Mouse (Mus musculus) CH12.LX (cell line): ENCODE measurements at regions not wholly inside any gene's neighbourhood (a gene's known extent, or its start where the extent isn't known, plus 50 kb on each side); places are given as distances from the start of the nearest gene placed in this dataset.

Experiments
- CHD2 ChIP-seq: IDR thresholded peaks from 2 replicates; pipeline ENCODE4 v1.6.1; 2011; ENCODE audit warnings: low read length, improper control_type of control experiment
- CTCF ChIP-seq, 2 experiments: IDR thresholded peaks in 1 of 2; conservative IDR thresholded peaks in 1 of 2; 2 replicates each; pipeline ENCODE4 v1.5.1; 2011 to 2012; ENCODE audit warnings: low read depth in 2 of 2, low read length in 2 of 2, improper control_type of control experiment in 1 of 2, inconsistent platforms in 1 of 2, mild to moderate bottlenecking in 1 of 2, moderate library complexity in 1 of 2
- GABPA ChIP-seq: IDR thresholded peaks from 2 replicates; pipeline ENCODE4 v1.6.1; 2012; ENCODE audit warnings: low read depth, low read length, improper control_type of control experiment, inconsistent platforms; ENCODE audit not compliant: insufficient replicate concordance
- JUND ChIP-seq: conservative IDR thresholded peaks from 2 replicates; pipeline ENCODE4 v1.6.1; 2011; ENCODE audit warnings: low read depth, low read length, improper control_type of control experiment
- MAX ChIP-seq: IDR thresholded peaks from 2 replicates; pipeline ENCODE4 v1.6.1; 2011; ENCODE audit warnings: low read length, improper control_type of control experiment
- MEF2A ChIP-seq: IDR thresholded peaks from 2 replicates; pipeline ENCODE4 v1.6.1; 2014; ENCODE audit warnings: low read depth, mild to moderate bottlenecking, inconsistent platforms, low read length, improper control_type of control experiment, borderline replicate concordance
- NRF1 ChIP-seq: IDR thresholded peaks from 2 replicates; pipeline ENCODE4 v1.6.1; 2014; ENCODE audit warnings: low read depth, mild to moderate bottlenecking, inconsistent platforms, low read length, improper control_type of control experiment, moderate library complexity
- PAX5 ChIP-seq: IDR thresholded peaks from 2 replicates; pipeline ENCODE4 v1.6.1; 2012; ENCODE audit warnings: low read length, inconsistent platforms, mixed read lengths
- SMC3 ChIP-seq: IDR thresholded peaks from 2 replicates; pipeline ENCODE4 v1.6.1; 2011; ENCODE audit warnings: low read depth, low read length, improper control_type of control experiment
- UBTF ChIP-seq: IDR thresholded peaks from 2 replicates; pipeline ENCODE4 v1.6.1; 2012; ENCODE audit warnings: low read depth, mild to moderate bottlenecking, inconsistent platforms, low read length, improper control_type of control experiment, moderate library complexity
- USF2 ChIP-seq: conservative IDR thresholded peaks from 2 replicates; pipeline ENCODE4 v1.6.1; 2011; ENCODE audit warnings: low read depth, low read length, improper control_type of control experiment

GRCm38 (mm10) chr3:132269641-132270040 lies 184.5 kb downstream of the Dkk2 start:
- no peak for TF ChIP-seq PAX5
- no peak for TF ChIP-seq MEF2A
- TF ChIP-seq JUND: no peak
- no peak for TF ChIP-seq CTCF (conservative IDR thresholded peaks at IDR 0.05 in 1 of 2, IDR thresholded peaks at IDR 0.05 in 1 of 2; ENCODE audit: low read depth in 2 of 2, low read length in 2 of 2)
- no peak for TF ChIP-seq UBTF
- TF ChIP-seq MAX: no peak
- no peak for TF ChIP-seq NRF1
- no peak for TF ChIP-seq SMC3
- no peak for TF ChIP-seq USF2
- no peak for TF ChIP-seq CHD2
- no peak for TF ChIP-seq GABPA
